Mouse (Mus musculus): ENCODE data around the gene Naa15.

Gene Naa15

DNA sequence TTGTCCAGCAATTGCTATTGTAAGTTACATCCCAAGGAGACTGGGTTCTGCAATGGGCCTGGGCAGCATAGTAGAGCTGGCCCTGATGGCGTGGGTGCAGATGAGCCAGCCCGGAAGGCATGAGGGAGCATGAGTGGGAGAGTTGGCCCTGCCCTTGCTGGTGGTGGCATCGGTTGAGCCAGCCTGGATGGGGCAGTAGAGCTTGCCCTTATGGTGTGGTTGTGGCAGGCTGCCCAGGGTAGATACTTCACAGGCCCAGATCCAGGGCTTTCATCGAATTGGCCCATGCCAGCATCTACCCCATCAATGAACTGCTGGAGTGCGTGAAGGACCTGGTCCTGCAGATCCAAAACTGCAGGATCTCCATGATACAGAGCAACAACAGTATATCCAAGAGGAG lies 97.0 kb downstream of the Naa15 start:
- DNase-seq (ENCODE audit: low spot score), result no peak

DNA sequence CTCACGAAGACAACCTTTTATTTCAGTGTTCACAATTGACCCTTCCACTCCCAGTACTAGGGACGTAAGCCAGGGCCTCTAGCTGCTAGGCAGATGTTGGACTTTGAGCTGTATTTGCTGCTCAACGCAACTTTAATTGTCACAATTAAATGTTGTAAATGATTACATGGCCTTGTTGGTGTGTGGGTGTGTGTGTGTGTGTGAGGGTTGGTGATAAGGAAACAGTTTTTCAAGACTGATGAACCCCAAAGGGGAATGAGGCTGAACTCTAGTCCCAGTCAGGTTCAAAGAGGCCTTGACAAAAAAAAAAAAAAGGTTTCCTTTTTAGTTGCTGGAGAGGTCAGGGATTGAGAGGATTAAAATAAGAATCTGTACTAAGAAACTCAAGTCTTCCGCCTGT lies 102.5 kb downstream of the Naa15 start:
- DNase-seq (ENCODE audit: low spot score), result no peak

DNA sequence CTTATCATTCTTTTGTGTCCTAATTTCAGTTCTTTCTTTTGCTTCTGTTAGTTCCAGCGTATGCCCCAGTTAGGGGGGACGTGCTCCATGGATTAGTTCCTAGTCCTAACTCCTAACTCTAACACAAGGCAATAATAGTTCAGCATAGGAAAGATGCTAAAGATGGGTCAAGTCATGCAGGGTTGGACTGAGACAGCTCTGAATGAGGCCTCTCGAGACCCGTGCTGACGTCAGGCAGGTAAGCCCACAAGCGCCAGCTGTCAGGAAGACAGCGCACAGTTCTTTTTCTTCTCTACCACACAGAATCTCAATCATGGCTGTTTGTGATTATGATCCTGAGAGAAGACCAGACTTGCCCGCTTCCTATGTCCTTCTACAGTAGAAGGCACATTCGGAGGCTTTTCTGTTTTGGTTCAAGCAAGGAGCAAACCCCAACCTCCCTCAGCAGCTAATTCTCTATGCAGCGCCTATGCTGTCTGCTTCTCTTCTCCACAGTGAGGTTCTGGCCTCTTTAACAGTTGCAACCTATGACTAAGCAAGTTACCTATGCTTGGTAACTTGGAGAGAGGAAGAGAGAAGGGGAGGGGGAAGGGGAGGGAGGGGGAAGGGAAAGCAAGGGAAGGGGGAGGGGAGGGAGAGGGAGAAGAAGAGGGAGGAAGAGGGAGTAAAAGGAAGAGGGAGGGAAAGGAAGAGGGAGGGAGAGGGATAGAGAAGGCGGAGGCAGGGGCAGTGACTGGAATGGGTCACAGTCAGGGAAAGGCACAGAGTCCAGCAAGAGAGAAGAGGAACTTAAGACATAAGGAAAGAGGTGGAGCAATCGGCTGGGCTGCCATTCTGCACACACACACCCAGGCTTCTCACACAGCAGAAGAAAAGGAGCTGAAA lies 103.2 kb downstream of the Naa15 start:
- DNase-seq (ENCODE audit: low spot score), result no peak

DNA sequence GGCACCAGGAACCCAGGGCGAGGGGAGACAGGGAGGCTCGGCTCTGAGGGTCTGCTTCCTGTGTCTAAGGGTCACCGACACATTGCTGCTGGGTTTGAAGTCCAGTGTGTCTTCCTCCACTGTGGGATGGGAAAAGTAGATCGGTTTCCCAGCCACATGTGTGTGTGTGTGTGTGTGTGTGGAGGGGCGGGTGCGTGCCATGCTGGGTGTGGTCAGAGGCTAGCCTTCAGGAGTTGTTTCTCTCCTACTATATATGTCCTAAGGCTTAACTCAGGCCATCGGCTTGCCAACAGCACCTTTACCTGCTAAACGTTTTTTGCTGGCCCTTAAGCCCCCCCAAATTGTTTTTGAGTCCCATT lies 103.8 kb downstream of the Naa15 start:
- DNase-seq (ENCODE audit: low spot score), result no peak

DNA sequence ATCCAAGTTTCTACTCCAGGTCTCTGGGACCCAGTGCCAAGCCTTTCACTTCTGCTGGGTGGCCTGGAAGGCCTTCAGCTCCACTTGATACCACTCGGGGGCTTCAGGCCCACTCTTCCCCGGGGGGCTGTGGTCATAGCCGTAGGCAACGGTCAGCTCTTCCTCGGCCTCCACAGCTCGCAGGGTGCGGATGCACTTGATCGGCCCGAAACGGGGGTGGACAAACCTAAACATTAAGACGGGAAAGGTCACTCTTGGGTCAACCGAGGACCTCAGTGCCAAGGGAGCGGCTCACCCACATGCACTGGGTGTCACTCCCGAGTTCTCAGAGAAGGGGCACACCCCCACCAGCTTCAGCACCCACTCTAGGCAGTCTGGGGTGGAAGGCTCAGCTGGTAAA lies 106.3 kb downstream of the Naa15 start:
- no peak for DNase-seq (ENCODE audit: low spot score)

DNA sequence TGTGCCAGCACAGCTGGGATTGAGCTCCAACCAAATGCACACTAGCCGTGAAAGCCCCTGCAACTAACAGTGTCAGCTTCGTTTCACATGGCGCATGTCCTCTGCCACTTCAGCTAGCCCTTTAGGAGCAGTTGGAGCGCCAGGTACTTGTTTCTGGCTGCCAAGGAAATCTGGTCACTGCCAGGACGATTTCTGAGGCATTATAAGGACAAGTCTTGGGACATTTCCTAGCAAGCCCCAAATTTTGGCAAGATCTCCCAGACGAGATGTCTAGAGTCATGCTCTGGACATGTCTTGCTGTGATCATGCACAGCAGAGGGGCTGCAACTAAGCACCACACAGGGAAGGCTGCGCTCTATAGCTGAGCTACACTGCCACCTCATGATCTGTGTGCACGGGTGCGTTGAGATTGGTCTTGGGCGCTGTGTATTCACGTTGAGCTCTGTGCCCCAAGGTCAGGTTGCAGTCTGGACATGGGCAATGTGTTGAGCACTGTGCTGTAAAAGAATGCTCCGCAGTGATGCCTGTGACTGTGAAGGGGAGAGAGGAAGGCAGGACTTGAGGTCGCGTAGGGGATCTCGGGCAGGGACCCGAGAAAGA lies 110.3 kb downstream of the Naa15 start:
- no peak for DNase-seq (ENCODE audit: low spot score)

Measured in urinary bladder, postnatal 14 days (tissue).